Mouse (Mus musculus): ENCODE data around the gene Slc35f4. TPM values are rescaled to one million over a fixed set of nuclear protein-coding genes. Genes with fewer than 3 reads are reported as not detected.

Gene Slc35f4
- total and polyA plus RNA-seq, 3 experiments, result not detected

DNA sequence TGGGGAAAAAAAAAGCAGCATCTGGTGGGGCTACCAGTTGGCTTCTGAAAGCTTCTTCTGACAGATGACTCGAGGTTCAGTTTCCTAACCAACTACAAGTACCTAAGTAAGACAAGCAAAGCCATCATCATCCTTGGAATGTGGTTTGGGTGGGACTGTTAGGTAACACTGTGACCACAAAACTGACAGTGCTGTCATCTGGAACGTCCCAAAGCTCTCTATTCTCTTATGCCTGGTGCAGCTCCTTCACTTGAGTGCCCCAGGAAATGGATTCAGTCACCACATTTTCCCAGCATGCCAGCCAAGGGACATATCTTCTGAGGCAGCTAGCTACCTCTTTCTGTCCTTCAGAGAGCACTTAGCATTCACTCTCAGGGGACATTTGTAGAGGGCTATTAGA is 216.2 kb downstream of the Slc35f4 start:
- Histone ChIP-seq H3K4me3 (ENCODE audit: control insufficient read depth in 1 of 2, insufficient read depth in 1 of 2, low read depth in 2 of 2, low read length in 2 of 2) (no peak overlapping the region), H3K79me2 (ENCODE audit: control insufficient read depth, insufficient read depth, low read length, poor library complexity) (no peaks in the 10 kb centered on the region), H3K9ac (ENCODE audit: control insufficient read depth, low read depth, low read length, poor library complexity, severe bottlenecking) (no peak overlapping the region), H3K36me3 (ENCODE audit: control insufficient read depth in 1 of 2, insufficient read depth in 2 of 2, low read length in 2 of 2) (no peaks in the 10 kb centered on the region), H3K27me3 (ENCODE audit: control insufficient read depth in 1 of 2, insufficient read depth in 2 of 2, low read length in 2 of 2) (no peaks in the 10 kb centered on the region), H3K9me3 (replicated peaks; ENCODE audit: insufficient read depth, low read length) (no peaks in the 10 kb centered on the region), H3K27ac (ENCODE audit: control insufficient read depth, low read depth, low read length) (no peak overlapping the region), H3K4me1 (ENCODE audit: control insufficient read depth in 1 of 2, insufficient read depth in 2 of 2, low read length in 2 of 2) (no peaks in the 10 kb centered on the region)
- TF ChIP-seq ZKSCAN1 (IDR thresholded peaks at IDR 0.05; ENCODE audit: low read depth, low read length) (no peak), ZNF384 (IDR thresholded peaks at IDR 0.05; ENCODE audit: low read depth, low read length) (no peak), TBP (IDR thresholded peaks at IDR 0.05; ENCODE audit: low read depth, low read length) (no peak)
- no peak for DNase-seq (ENCODE audit: low read depth, low spot score)

DNA sequence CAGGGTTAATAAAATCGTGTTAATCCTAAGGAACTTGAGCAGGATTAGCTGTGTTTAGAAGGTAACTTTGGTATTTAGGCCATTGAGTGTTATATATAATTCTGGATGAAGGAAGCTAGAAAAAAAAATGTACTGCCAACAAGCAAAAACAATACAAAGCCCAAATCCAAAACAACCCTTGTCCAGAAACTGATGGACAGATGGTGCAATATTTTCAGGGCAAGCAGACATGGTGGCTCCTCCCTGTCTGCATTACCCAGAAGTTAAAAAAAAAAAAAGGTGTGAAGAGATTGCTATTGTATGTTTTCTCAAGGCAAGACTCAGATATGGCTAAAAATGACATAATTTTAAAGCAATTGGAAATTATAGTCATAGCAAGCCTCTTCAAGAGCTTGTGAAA is 217.3 kb downstream of the Slc35f4 start:
- no peak for TF ChIP-seq POLR2A (IDR thresholded peaks at IDR 0.05; ENCODE audit: control insufficient read depth in 1 of 2, insufficient read depth in 1 of 2, low read depth in 1 of 2, low read length in 2 of 2, poor library complexity in 1 of 2)
- TF ChIP-seq ELF1 (IDR thresholded peaks at IDR 0.05; ENCODE audit: low read depth, low read length), result no peak
- TF ChIP-seq TBP (IDR thresholded peaks at IDR 0.05; ENCODE audit: low read depth, low read length), result no peak
- no peak for TF ChIP-seq EP300 (IDR thresholded peaks at IDR 0.05; ENCODE audit: low read depth in 1 of 2, low read length in 2 of 2)
- no peak for TF ChIP-seq TAL1 (IDR thresholded peaks at IDR 0.05; ENCODE audit: low read length)
- TF ChIP-seq USF1 (IDR thresholded peaks at IDR 0.05; ENCODE audit: low read depth, low read length), result no peak
- TF ChIP-seq MEF2A (IDR thresholded peaks at IDR 0.05; ENCODE audit: extremely low read depth, insufficient replicate concordance, low read depth, low read length, poor library complexity, severe bottlenecking), result no peak
- no peak for TF ChIP-seq CHD1 (IDR thresholded peaks at IDR 0.05; ENCODE audit: low read depth, low read length)
- Histone ChIP-seq H3K9me3 (replicated peaks; ENCODE audit: insufficient read depth, low read length) (no peaks in the 10 kb centered on the region), H3K4me1 (ENCODE audit: control insufficient read depth in 1 of 2, insufficient read depth in 2 of 2, low read length in 2 of 2) (no peaks in the 10 kb centered on the region), H3K27ac (ENCODE audit: control insufficient read depth, low read depth, low read length) (no peak overlapping the region), H3K79me2 (ENCODE audit: control insufficient read depth, insufficient read depth, low read length, poor library complexity) (no peaks in the 10 kb centered on the region), H3K27me3 (ENCODE audit: control insufficient read depth in 1 of 2, insufficient read depth in 2 of 2, low read length in 2 of 2) (no peaks in the 10 kb centered on the region), H3K36me3 (ENCODE audit: control insufficient read depth in 1 of 2, insufficient read depth in 2 of 2, low read length in 2 of 2) (no peaks in the 10 kb centered on the region), H3K9ac (ENCODE audit: control insufficient read depth, low read depth, low read length, poor library complexity, severe bottlenecking) (no peak overlapping the region), H3K4me3 (ENCODE audit: control insufficient read depth in 1 of 2, insufficient read depth in 1 of 2, low read depth in 2 of 2, low read length in 2 of 2) (no peak overlapping the region)
- no peak for DNase-seq (ENCODE audit: low read depth, low spot score)

DNA sequence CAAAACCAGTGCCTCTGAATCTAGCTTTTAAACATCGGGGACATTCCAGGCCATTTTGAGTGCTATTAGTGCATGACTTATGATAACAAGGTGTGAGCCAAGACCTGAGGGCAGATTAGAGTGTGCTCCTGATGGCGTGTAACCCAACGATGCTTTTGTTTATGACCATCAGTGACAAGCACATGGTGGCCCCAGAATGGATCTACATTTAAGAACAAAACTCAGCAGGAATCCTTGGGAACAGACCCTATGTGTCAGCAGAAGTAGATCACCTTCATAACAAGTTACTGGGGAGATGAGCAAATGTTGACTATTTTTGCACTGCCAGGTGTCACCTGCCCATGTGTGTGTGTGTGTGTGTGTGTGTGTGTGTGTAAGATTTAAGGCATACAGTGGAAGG is 218.0 kb downstream of the Slc35f4 start:
- no peak for DNase-seq (ENCODE audit: low read depth, low spot score)
- Histone ChIP-seq H3K4me3 (ENCODE audit: control insufficient read depth in 1 of 2, insufficient read depth in 1 of 2, low read depth in 2 of 2, low read length in 2 of 2) (no peak overlapping the region), H3K9ac (ENCODE audit: control insufficient read depth, low read depth, low read length, poor library complexity, severe bottlenecking) (no peak overlapping the region), H3K79me2 (ENCODE audit: control insufficient read depth, insufficient read depth, low read length, poor library complexity) (no peaks in the 10 kb centered on the region), H3K27me3 (ENCODE audit: control insufficient read depth in 1 of 2, insufficient read depth in 2 of 2, low read length in 2 of 2) (no peaks in the 10 kb centered on the region), H3K9me3 (replicated peaks; ENCODE audit: insufficient read depth, low read length) (no peaks in the 10 kb centered on the region), H3K4me1 (ENCODE audit: control insufficient read depth in 1 of 2, insufficient read depth in 2 of 2, low read length in 2 of 2) (no peaks in the 10 kb centered on the region), H3K27ac (ENCODE audit: control insufficient read depth, low read depth, low read length) (no peak overlapping the region), H3K36me3 (ENCODE audit: control insufficient read depth in 1 of 2, insufficient read depth in 2 of 2, low read length in 2 of 2) (no peaks in the 10 kb centered on the region)
- TF ChIP-seq E2F4 (IDR thresholded peaks at IDR 0.05; ENCODE audit: borderline replicate concordance, low read depth, low read length), result no peak
- TF ChIP-seq TAL1 (IDR thresholded peaks at IDR 0.05; ENCODE audit: low read length), result no peak
- TF ChIP-seq RAD21 (IDR thresholded peaks at IDR 0.05; ENCODE audit: low read depth, low read length), result no peak
- no peak for TF ChIP-seq ZMIZ1 (IDR thresholded peaks at IDR 0.05; ENCODE audit: low read depth, low read length)
- TF ChIP-seq CHD1 (IDR thresholded peaks at IDR 0.05; ENCODE audit: low read depth, low read length), result no peak
- no peak for TF ChIP-seq MEF2A (IDR thresholded peaks at IDR 0.05; ENCODE audit: extremely low read depth, insufficient replicate concordance, low read depth, low read length, poor library complexity, severe bottlenecking)
- no peak for TF ChIP-seq MAFK (IDR thresholded peaks at IDR 0.05; ENCODE audit: borderline replicate concordance, low read depth, low read length)
- no peak for TF ChIP-seq CTCF (IDR thresholded peaks at IDR 0.05 in 2 of 3, conservative IDR thresholded peaks at IDR 0.05 in 1 of 3; ENCODE audit: control insufficient read depth in 1 of 3, insufficient read depth in 1 of 3, low read depth in 2 of 3, low read length in 3 of 3, poor library complexity in 1 of 3, severe bottlenecking in 1 of 3)
- TF ChIP-seq EP300 (IDR thresholded peaks at IDR 0.05; ENCODE audit: low read depth in 1 of 2, low read length in 2 of 2), result no peak
- TF ChIP-seq KAT2A (conservative IDR thresholded peaks at IDR 0.05; ENCODE audit: low read depth, low read length), result no peak
- no peak for TF ChIP-seq ZNF384 (IDR thresholded peaks at IDR 0.05; ENCODE audit: low read depth, low read length)
- TF ChIP-seq GATA1 (IDR thresholded peaks at IDR 0.05; ENCODE audit: low read depth, low read length), result no peak
- no peak for TF ChIP-seq SMC3 (IDR thresholded peaks at IDR 0.05; ENCODE audit: low read depth, low read length)
- TF ChIP-seq HCFC1 (IDR thresholded peaks at IDR 0.05; ENCODE audit: low read depth, low read length), result no peak
- no peak for TF ChIP-seq TCF12 (IDR thresholded peaks at IDR 0.05; ENCODE audit: low read depth, low read length)
- no peak for TF ChIP-seq NELFE (IDR thresholded peaks at IDR 0.05; ENCODE audit: low read depth, low read length)
- no peak for TF ChIP-seq SIN3A (IDR thresholded peaks at IDR 0.05; ENCODE audit: low read length)
- TF ChIP-seq USF1 (IDR thresholded peaks at IDR 0.05; ENCODE audit: low read depth, low read length), result no peak
- no peak for TF ChIP-seq GABPA (IDR thresholded peaks at IDR 0.05; ENCODE audit: low read depth, low read length)
- TF ChIP-seq ZC3H11A (IDR thresholded peaks at IDR 0.05; ENCODE audit: low read depth, low read length), result no peak
